Mouse (Mus musculus): ENCODE measurements around the gene R3hdml.

Gene R3hdml

GRCm38 (mm10) chr2:163540231-163541117 is 48.4 kb downstream of the R3hdml start:
- no peak for DNase-seq

GRCm38 (mm10) chr2:163541568-163542182 is 49.6 kb downstream of the R3hdml start:
- no peak for DNase-seq

- no peak for DNase-seq
Measured at GRCm38 (mm10) chr2:163542674-163543073, 50.6 kb downstream of the R3hdml start.

- no peak for DNase-seq
Measured at GRCm38 (mm10) chr2:163546623-163547318, 54.7 kb downstream of the R3hdml start.

GRCm38 (mm10) chr2:163548822-163549221 is 56.7 kb downstream of the R3hdml start:
- no peak for DNase-seq

GRCm38 (mm10) chr2:163549786-163550185 is 57.7 kb downstream of the R3hdml start:
- DNase-seq = no peak
